32 mouse cellular contexts compared by ENCODE assay signal in the genomic region with DNA sequence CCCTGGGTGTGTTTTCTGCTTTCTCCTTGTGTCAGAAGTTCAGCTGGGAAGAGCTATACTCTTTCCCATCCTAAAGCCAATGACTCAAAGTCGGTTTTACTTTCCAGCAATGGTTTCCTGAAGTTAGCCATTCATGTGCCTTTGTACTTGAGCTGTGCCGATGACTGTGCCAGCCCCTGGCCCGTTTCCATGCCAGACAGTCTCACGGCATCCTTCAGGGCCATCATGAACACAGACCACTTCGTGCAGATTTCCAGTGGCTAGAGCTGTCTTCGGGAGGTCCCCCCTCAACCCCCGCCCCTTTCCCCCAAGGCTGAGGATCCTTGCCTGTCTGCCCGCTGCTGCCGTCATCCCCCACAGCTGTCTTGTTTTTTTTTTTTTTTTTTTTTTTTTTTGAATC. TPM values are rescaled to one million over a fixed set of nuclear protein-coding genes. Genes with fewer than 3 reads are reported as not detected.
DNase-seq lines count a peak whose midpoint lies in the region; ATAC-seq and TF ChIP-seq lines count a peak whose summit lies in the region.
"Had no signal": no experiment of that assay in that cellular context is flagged by ENCODE, and none has a peak within 500 bp of the region (broad histone marks: within the 10 kb centered on the region; RNA-seq: fewer than 3 reads in every experiment).

No protein-coding gene starts in this region.

- no peaks in the 10 kb centered on the region for H3K27me3 ChIP-seq in hindbrain, embryonic 16.5 days (replicated peaks; ENCODE audit: control insufficient read depth, insufficient read depth, low read length)
- no peaks in the 10 kb centered on the region for H3K27me3 ChIP-seq in hindbrain, embryonic 14.5 days (ENCODE audit: control insufficient read depth, insufficient read depth, low read length)
- H3K27me3 ChIP-seq: forebrain, embryonic 12.5 days; limb, embryonic 13.5 days; liver, embryonic 12.5 days; neural tube, embryonic 13.5 days; Patski had no signal

- no peak overlapping the region for H3K9ac ChIP-seq in hindbrain, embryonic 16.5 days (ENCODE audit: low read depth, low read length)
- H3K9ac ChIP-seq in hindbrain, embryonic 14.5 days, result no peak overlapping the region
- no peak overlapping the region for H3K9ac ChIP-seq in ES-E14 (ENCODE audit: insufficient read depth, low read depth, low read length, poor library complexity, severe bottlenecking)
- H3K9ac ChIP-seq: forebrain, embryonic 12.5 days; forebrain, postnatal 0 days; heart, embryonic 13.5 days; kidney, embryonic 15.5 days; limb, embryonic 13.5 days; liver, embryonic 12.5 days; liver, postnatal 0 days; neural tube, embryonic 13.5 days had no signal

- peak; percentile 30 to 61 for DNase-seq in adrenal gland, adult (ENCODE audit: inconsistent age in 2 of 2, low spot score in 1 of 2)
- DNase-seq in adrenal gland, adult 8-10 months, result no peak
- no peak for DNase-seq in hindbrain, embryonic 14.5 days (ENCODE audit: low spot score)
- DNase-seq in ES-E14 (ENCODE audit: low read depth, low spot score), result no peak
- DNase-seq in adrenal gland, postnatal 36 days, result peak; percentile 63 to 69
- no peak for DNase-seq in frontal cortex, postnatal 25 days (ENCODE audit: low spot score in 2 of 2)
- DNase-seq: cerebellum, adult 8-10 months; forebrain, postnatal 0 days; gastrocnemius, postnatal 10 days; heart, postnatal 10 days; kidney, adult 18-20 months; kidney, postnatal 25 days; liver, postnatal 0 days; lung, postnatal 36 days; retina, postnatal 1 day; spleen, adult 18-20 months; thymus, postnatal 14 days had no signal

- no peaks in the 10 kb centered on the region for H3K36me3 ChIP-seq in hindbrain, embryonic 16.5 days (ENCODE audit: control insufficient read depth, insufficient read depth, low read length)
- no peaks in the 10 kb centered on the region for H3K36me3 ChIP-seq in hindbrain, embryonic 14.5 days (replicated peaks; ENCODE audit: control insufficient read depth, insufficient read depth)
- no peaks in the 10 kb centered on the region for H3K36me3 ChIP-seq in ES-E14 (ENCODE audit: control insufficient read depth, insufficient read depth, low read length, poor library complexity, severe bottlenecking)
- H3K36me3 ChIP-seq: forebrain, embryonic 12.5 days; G1E; heart, embryonic 13.5 days; kidney, embryonic 15.5 days; limb, embryonic 13.5 days; liver, embryonic 12.5 days; neural tube, embryonic 13.5 days had no signal

- 56% methylated on average over 9 of the region's 9 CpGs for WGBS in hindbrain, embryonic 16.5 days
- WGBS in hindbrain, embryonic 14.5 days, result 53% methylated on average over 9 of the region's 9 CpGs

- no peak overlapping the region for H3K4me2 ChIP-seq in hindbrain, embryonic 16.5 days (ENCODE audit: low read length)
- H3K4me2 ChIP-seq in hindbrain, embryonic 14.5 days (replicated peaks), result no peak overlapping the region
- H3K4me2 ChIP-seq: forebrain, embryonic 12.5 days; heart, embryonic 13.5 days; kidney, embryonic 15.5 days; limb, embryonic 13.5 days; liver, embryonic 12.5 days; midbrain, embryonic 11.5 days; neural tube, embryonic 13.5 days had no signal

- no peak overlapping the region for H3K4me3 ChIP-seq in hindbrain, embryonic 16.5 days (ENCODE audit: low read length)
- no peak overlapping the region for H3K4me3 ChIP-seq in hindbrain, embryonic 14.5 days (replicated peaks; ENCODE audit: low read length)
- no peak overlapping the region for H3K4me3 ChIP-seq in ES-E14 (ENCODE audit: insufficient read depth in 1 of 2, low read depth in 1 of 2, low read length in 2 of 2, poor library complexity in 1 of 2, severe bottlenecking in 1 of 2)
- H3K4me3 ChIP-seq: erythroblast, embryonic 14.5 days; forebrain, embryonic 12.5 days; heart, embryonic 13.5 days; kidney, embryonic 15.5 days; limb, embryonic 13.5 days; liver, embryonic 12.5 days; neural tube, embryonic 13.5 days had no signal

- 0 out of 2 replicates have a peak, but pooled peaks have one; percentile 37 for ATAC-seq in hindbrain, embryonic 16.5 days
- ATAC-seq in hindbrain, embryonic 14.5 days (ENCODE audit: low FRiP score), result no peak
- ATAC-seq: forebrain, postnatal 0 days; inflammation-experienced regulatory T-cells, adult 6 months; liver, embryonic 12.5 days; liver, postnatal 0 days; Patski had no signal

- peaks cover 6% of the 10 kb centered on the region for H3K4me1 ChIP-seq in hindbrain, embryonic 16.5 days (ENCODE audit: control insufficient read depth, insufficient read depth, low read depth, low read length)
- H3K4me1 ChIP-seq in hindbrain, embryonic 14.5 days (replicated peaks; ENCODE audit: control insufficient read depth, insufficient read depth, low read length), result no peaks in the 10 kb centered on the region
- peaks cover 5 to 17% of the 10 kb centered on the region in 2 experiments; a peak in 2 of 4 replicates for H3K4me1 ChIP-seq in ES-E14 (ENCODE audit: control insufficient read depth in 2 of 2, insufficient read depth in 2 of 2, low read length in 2 of 2, poor library complexity in 1 of 2)

- H3K9me3 ChIP-seq in hindbrain, embryonic 16.5 days (ENCODE audit: control insufficient read depth, low read length), result no peaks in the 10 kb centered on the region
- H3K9me3 ChIP-seq in hindbrain, embryonic 14.5 days (ENCODE audit: control insufficient read depth, low read length), result no peaks in the 10 kb centered on the region
- no peaks in the 10 kb centered on the region for H3K9me3 ChIP-seq in ES-E14 (ENCODE audit: control insufficient read depth, insufficient read depth, low read depth, low read length)
- H3K9me3 ChIP-seq: forebrain, embryonic 12.5 days; G1E; heart, embryonic 13.5 days; kidney, embryonic 15.5 days; limb, embryonic 13.5 days; liver, embryonic 12.5 days; neural tube, embryonic 13.5 days had no signal

- in situ Hi-C loops in ES-E14 (cut with MboI; ENCODE audit: low sequenced_read_pairs in 2 of 2, unreplicated experiment in 2 of 2), result no loop called here

- H3K27ac ChIP-seq in hindbrain, embryonic 16.5 days (ENCODE audit: low read depth, low read length), result no peak overlapping the region
- no peak overlapping the region for H3K27ac ChIP-seq in hindbrain, embryonic 14.5 days
- no peak overlapping the region for H3K27ac ChIP-seq in ES-E14 (ENCODE audit: insufficient read depth, low read depth, low read length, poor library complexity, severe bottlenecking)
- H3K27ac ChIP-seq: forebrain, embryonic 12.5 days; heart, embryonic 13.5 days; kidney, embryonic 15.5 days; limb, embryonic 13.5 days; liver, embryonic 12.5 days; neural tube, embryonic 13.5 days had no signal

TF ChIP-seq in ES-E14, 5 proteins besides CTCF, POLR2A, EP300 and RAD21:
- TF ChIP-seq HCFC1 (IDR thresholded peaks at IDR 0.05; ENCODE audit: borderline replicate concordance, insufficient read depth, low read length) (no peak), ZC3H11A (IDR thresholded peaks at IDR 0.05; ENCODE audit: borderline replicate concordance, low read depth, low read length) (no peak), ZNF384 (IDR thresholded peaks at IDR 0.05; ENCODE audit: low read depth, low read length) (0 out of 2 replicates have a peak, but pooled peaks have one; percentile 54), MAFK (IDR thresholded peaks at IDR 0.05; ENCODE audit: insufficient read depth, low read depth, low read length) (no peak), CHD2 (IDR thresholded peaks at IDR 0.05; ENCODE audit: low read depth, low read length) (no peak)
TF ChIP-seq in ES-E14: peak in this region for 1.

RNA-seq across cellular contexts. Expression of a gene that starts 17.8 kb away (rescaled TPM):
- total RNA-seq in adrenal gland, adult 8-10 months (2022), result 10 to 100 TPM; 10.7 to 18.4 (median 14.7) TPM
- polyA plus RNA-seq in hindbrain, embryonic 16.5 days (2015; fragmentation: Nextera tagmentation; extraction: Ambion mirVana), result 0.99 and 1.4 TPM in 2 replicates
- 1.2 and 1.9 TPM in 2 replicates for polyA plus RNA-seq in hindbrain, embryonic 14.5 days (2014; fragmentation: Nextera tagmentation; extraction: Ambion mirVana)
- total RNA-seq in ES-E14 (2012; rRNA removed), result 62.6 and 106 TPM in 2 replicates
- 10 to 100 TPM; 19.6 to 20.5 TPM for total RNA-seq in adrenal gland, postnatal 36 days (2021)
- total RNA-seq: CH12.LX; hematopoietic stem cell, adult 5-6 weeks; megakaryocyte, adult 5-6 weeks had no signal
- polyA plus RNA-seq: G1E; inflammation-experienced regulatory T-cells, adult 6 months had no signal

Comparison
In these comparisons a context has a peak if more than half of its experiments do, and no peak if none do; other contexts are left out.
1. DNase-seq: peak in adrenal gland, adult (2 of 2) and adrenal gland, postnatal 36 days (2 of 2); none in adrenal gland, adult 8-10 months (single experiment), hindbrain, embryonic 14.5 days (single experiment), ES-E14 (single experiment) and frontal cortex, postnatal 25 days (0 of 2).